Mouse (Mus musculus) brain, embryonic 14.5 days (tissue): ENCODE data around the gene Spred1. TPM values are rescaled to one million over a fixed set of nuclear protein-coding genes. Genes with fewer than 3 reads are reported as not detected.

Experiments used
- DNase-seq: peaks from one replicate; pipeline ENCODE4 v3.0.0-alpha.2; 2011; ENCODE audit warnings: low read depth
- CTCF ChIP-seq: fragments of 200-500 bp; IDR thresholded peaks from 2 replicates; pipeline ENCODE4 v1.5.1; 2012; ENCODE audit warnings: inconsistent platforms, mild to moderate bottlenecking, moderate library complexity, borderline replicate concordance; ENCODE audit not compliant: insufficient read depth, insufficient read length; ENCODE audit errors: extremely low read depth
- POLR2A ChIP-seq: fragments of 200-500 bp; IDR thresholded peaks from 2 replicates; pipeline ENCODE4 v1.6.1; 2012; ENCODE audit warnings: mild to moderate bottlenecking, inconsistent platforms, borderline replicate concordance; ENCODE audit not compliant: poor library complexity, insufficient read depth, insufficient read length, severe bottlenecking; ENCODE audit errors: extremely low read depth
- polyA plus RNA-seq: library from polyadenylated mRNA; depleted of rRNA; stranded (reverse); fragments of >200 nt; gene quantifications from 2 replicates; pipeline ENCODE4 v1.2.3, GENCODE M21; 2012; rRNA removed

Spred1 gene
- polyA plus RNA-seq, 1 experiment, result 22.7 TPM

GRCm38 (mm10) chr2:117200869-117201338 is 79.7 kb downstream of the Spred1 start:
- peak; percentile 62 for DNase-seq
- TF ChIP-seq POLR2A (no peak), CTCF (no peak)

DNA sequence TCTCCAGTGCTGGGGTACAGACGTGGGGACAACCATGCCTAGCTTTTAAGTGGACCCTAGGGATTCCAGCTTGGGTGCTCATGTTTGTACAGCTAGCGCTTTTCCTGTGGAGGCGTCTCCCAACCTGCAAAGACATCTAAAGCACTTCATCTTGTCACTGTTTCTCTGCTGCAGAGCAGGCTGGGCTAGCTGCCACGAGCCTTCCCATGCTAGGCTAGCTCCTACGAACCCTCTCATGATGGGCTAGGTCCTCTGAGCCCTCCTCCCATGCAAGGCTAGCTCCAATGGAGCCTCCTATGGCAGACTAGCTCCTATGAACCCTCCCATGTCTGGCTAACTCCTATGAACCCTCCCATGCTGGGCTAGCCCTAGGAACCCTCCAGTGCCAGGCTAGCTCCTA is 82.2 kb downstream of the Spred1 start:
- TF ChIP-seq POLR2A (no peak), CTCF (no peak)
- no peak for DNase-seq

DNA sequence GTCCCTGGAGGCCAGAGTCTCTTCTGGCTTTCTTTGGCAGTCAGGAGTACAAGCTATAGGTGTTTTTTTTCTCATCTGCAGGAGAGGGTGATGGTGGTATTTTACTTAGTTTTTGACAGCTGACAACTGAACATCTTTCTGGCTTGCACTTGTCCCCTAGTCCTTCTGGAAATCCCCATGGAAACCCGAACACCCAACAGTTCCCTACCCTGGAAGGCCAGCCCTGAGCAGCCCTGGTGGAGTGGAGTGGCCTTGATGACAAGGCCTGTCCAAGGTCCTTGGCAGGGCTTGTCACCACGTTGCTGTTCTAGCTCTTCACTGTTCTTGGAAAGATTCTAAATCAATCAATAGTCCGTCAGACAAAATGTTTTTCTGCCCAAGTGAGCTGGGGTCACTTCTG is 83.4 kb downstream of the Spred1 start:
- TF ChIP-seq POLR2A, result no peak
- TF ChIP-seq CTCF, result no peak
- no peak for DNase-seq

- no peak for DNase-seq
- TF ChIP-seq CTCF (no peak), POLR2A (no peak)
These were observed 83.9 kb downstream of the Spred1 start for GRCm38 (mm10) chr2:117205066-117205465.

DNA sequence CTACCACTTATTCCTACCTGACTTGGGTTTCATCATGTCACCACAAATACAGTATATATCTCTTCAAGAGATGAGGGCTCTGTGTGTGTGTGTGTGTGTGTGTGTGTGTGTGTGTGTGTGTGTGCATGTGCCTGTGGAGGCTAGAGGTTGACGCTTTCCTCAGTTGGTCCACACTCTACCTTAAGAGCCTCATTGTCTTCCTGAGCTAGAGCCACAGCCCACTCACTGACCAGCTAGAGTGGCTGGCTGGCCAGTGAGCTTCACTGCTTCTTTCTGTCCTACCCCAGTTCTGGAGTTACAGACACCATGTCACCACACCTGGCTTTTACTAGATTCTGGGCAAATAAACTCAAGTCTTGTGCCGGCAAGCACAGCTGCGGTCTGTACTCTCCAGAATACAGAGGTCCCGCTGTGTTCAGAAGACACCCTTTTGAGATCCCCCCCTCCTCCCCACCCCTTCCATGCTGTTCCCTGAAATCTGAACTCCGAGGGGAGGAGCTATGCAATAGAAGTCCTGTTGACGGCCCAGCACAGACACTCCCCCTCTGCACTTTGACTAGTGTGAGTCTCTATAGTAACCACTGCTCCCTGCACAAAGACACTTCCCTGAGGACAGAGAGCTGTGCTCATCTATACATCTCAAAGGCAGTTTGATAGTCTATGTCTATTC is 89.4 kb downstream of the Spred1 start:
- peak; percentile 91 for DNase-seq
- no peak for TF ChIP-seq POLR2A
- no peak for TF ChIP-seq CTCF

DNA sequence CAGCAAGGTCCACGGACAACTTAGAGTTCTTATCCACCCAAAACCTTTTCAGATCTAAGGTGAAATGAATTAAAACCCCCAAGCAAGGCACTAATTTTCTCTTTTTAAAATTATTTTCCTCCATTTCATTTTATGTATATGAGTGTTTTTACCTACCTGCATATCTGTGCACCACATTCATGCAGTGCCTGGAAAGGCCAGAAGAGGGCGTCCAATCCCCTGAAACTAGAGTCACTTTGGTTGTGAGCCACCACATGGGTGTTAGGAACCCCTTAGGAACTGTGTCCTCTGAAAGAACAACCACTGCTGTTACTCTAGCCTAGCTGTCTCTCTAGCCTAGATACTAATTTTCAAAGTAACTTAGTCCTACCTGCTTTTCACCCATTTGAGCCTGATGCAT is 95.0 kb downstream of the Spred1 start:
- TF ChIP-seq CTCF (peak; percentile 26; the same call in 1 of the 2 replicates), POLR2A (no peak)
- DNase-seq, result no peak

DNA sequence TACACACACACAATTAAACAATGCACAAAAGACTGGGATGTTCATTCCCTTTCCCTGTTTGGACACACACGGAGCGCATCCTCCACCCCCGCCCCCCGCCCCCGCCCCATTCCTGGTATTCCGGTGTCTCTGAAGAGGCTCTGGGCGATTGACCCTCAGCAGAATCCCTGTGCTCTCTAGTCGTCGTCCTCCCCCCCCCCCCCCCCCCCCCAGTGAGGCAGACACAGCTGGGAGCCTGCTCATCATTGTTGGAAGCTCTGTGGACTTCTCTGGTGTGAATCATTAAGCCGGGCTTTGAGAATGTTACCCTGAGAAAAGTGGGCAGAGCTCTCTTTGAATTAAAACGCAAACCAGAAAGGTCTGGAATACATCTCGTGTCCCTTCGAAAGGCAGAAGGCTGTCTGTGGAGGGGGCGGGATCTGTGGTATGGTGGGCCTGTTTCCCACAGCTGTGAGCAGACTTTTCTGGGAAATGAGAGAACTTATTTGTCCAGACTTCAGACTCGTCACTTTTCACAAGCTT is 96.6 kb downstream of the Spred1 start:
- peak; percentile 34 for DNase-seq
- TF ChIP-seq CTCF, result no peak
- TF ChIP-seq POLR2A, result no peak

DNA sequence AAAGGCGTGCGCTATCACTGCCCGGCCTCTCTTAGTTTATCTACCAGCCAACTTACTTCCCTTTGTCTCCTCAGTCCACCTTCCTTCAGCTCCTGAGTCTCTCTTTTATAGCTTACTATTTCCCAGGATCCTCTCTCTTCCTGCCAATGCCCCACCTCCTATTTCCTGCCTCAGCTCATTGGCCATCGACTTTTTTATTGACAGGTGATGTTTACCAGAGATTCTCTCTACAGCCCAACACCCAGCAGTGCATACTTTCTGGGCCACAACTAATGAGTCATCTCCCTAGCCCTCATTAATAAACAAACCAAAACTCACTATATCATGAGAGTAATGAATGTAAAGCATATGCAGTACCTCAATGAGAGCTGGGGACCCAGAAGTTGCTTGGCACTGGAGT is 98.4 kb downstream of the Spred1 start:
- no peak for DNase-seq
- TF ChIP-seq POLR2A (no peak), CTCF (no peak)

DNA sequence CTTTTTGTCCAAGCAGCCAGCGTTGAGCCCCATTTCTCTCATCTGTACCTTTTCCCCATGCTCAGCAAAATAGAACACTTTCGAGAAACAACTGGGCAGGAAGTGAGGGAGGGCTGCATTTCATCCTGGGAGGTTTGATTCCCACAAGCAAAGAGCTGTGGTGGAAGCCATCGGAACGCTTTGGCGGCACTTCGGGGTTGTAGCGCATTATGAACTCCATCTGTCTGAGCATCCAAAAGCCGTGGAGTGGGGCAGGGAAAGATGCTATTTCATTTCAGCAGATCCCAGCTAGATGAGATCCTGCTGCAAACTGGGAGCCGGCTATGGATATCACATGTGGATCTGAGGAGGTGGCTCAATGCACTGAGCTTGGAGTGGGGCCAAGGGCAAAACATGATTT is 101.5 kb downstream of the Spred1 start:
- DNase-seq, result no peak

GRCm38 (mm10) chr2:117228601-117229125 is 107.5 kb downstream of the Spred1 start:
- TF ChIP-seq POLR2A (no peak), CTCF (no peak)
- peak; percentile 81 for DNase-seq

More for the DNA sequence above, 101.5 kb downstream of the Spred1 start:
- TF ChIP-seq CTCF (no peak), POLR2A (no peak)

DNA sequence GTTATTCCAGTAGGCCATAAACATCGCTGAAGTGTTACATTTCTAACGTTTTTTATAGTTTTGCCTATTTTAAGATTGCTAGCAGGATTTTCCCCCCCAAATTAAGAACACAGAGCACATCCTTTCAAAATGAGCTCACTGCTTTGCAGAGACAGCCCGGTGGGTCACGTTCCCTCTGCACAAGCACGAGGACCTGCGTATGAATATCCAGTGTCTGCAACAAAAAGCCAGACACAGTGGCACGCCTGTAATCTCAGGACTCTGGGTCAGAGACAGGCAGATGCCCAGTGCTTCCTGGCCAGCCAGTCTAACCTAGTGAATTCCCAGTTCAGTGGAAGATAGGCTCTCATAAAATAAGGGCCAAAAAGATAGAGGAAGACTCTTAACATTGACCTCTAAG is 109.1 kb downstream of the Spred1 start:
- TF ChIP-seq POLR2A (no peak), CTCF (no peak)
- DNase-seq, result no peak

DNA sequence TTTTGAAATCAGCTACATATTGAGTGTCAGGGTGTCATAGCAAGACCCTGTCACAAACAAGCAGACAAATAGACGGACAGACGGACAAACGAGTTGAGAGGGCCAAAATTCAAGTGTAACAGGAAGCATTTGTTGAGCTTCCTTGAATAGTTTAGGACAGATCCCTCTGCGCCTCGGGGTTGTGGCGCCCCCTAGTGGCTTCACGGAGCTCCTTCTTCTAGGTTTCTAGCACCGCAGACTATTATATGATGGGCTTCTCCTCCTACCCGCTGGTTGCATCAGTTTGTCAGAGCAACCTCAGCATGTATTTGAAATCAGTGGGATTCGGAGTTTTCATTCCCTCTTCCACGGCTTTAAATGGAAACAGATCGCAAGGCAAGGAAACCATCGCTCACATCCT is 110.1 kb downstream of the Spred1 start:
- TF ChIP-seq CTCF (peak; percentile 95), POLR2A (no peak)
- peak; percentile 92 for DNase-seq

Other genes with a start within 250 kb of the Spred1 start
- not detected in 2 replicates for gene Tmco5, start 242.7 kb upstream of the Spred1 start, polyA plus RNA-seq
- gene Fam98b, start 128.4 kb downstream of the Spred1 start, polyA plus RNA-seq, result 36.8 and 47.0 TPM in 2 replicates
- gene Rasgrp1, start 221.6 kb downstream of the Spred1 start, polyA plus RNA-seq, result 2.7 and 3.4 TPM in 2 replicates